Mouse (Mus musculus) testis, adult 2 months (tissue): ENCODE measurements at regions not wholly inside any gene's neighbourhood (a gene's known extent, or its start where the extent isn't known, plus 50 kb on each side); places are given as distances from the start of the nearest gene placed in this dataset.

Experiments used
- CTCF ChIP-seq: fragments of 200-500 bp; IDR thresholded peaks from 2 replicates; pipeline ENCODE4 v1.5.1; 2012; ENCODE audit warnings: low read depth, mild to moderate bottlenecking, inconsistent platforms, low read length, moderate library complexity; ENCODE audit not compliant: control insufficient read depth, insufficient read depth, insufficient replicate concordance
- POLR2A ChIP-seq: fragments of 200-500 bp; IDR thresholded peaks from 2 replicates; pipeline ENCODE4 v1.6.1; 2012; ENCODE audit warnings: low read depth, mild to moderate bottlenecking, inconsistent platforms, low read length, moderate library complexity; ENCODE audit not compliant: control insufficient read depth

- no peak for TF ChIP-seq CTCF
- TF ChIP-seq POLR2A: no peak
Observed at GRCm38 (mm10) chr3:144025451-144026125, 179.4 kb downstream of the Lmo4 start.
